Mouse (Mus musculus): ENCODE data around the gene Susd6. TPM values are rescaled to one million over a fixed set of nuclear protein-coding genes. Genes with fewer than 3 reads are reported as not detected.

Susd6 gene
- total and polyA plus RNA-seq, 3 experiments = 7.8 to 11.0 (median 8.7) TPM

DNA sequence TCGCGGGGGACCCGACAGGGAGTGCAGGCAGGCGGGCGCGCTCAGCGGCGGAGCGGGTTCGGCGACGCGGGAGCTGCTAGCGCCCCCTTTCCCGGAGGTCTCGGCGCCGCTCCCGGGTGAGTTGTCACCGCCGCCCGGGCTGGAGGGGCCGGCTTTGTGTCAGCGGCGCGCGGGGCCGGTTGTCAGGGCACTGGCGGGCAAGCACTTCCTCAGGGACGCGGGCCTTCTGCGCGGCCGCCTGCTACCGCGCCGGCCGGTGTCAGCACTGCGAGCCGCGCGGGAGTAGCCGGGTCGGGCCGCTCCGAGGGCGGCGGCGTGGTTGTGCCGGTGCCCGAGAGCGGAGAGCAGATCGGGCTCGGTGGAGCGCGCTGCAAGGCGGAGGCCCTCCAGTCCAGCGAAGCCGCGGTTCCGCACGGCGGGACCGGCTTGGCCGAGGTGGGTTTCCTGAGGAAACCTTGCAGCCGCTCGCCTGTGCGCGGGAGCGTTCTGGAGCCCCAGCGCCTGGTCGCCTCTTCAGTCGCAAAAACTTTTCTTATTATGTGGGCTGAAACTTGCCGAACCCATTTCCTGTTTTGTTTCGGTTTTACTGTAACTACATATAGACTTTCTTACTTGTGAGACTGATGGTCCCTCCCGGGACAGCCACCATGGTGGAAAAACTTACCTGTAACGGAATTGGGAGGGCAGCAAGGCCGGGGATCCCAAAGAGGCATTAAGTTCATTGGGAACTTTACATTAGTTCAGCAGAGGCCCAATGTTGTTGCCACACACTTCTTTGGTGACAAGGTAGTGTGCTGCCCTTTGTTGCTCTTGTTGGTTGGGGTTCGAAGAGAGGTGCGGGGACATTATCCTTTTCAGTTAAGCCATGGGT, 625 bp downstream of the Susd6 start (continued):
- TF ChIP-seq MXI1 (IDR thresholded peaks at IDR 0.05; ENCODE audit: low read depth, low read length) = peak; percentile 51; the same call in 1 of the 2 replicates
- TF ChIP-seq USF1 (IDR thresholded peaks at IDR 0.05; ENCODE audit: low read depth, low read length) = no peak
- TF ChIP-seq CHD2 (IDR thresholded peaks at IDR 0.05; ENCODE audit: low read length) = peak; percentile 48; the same call in 1 of the 2 replicates
- TF ChIP-seq ZMIZ1 (IDR thresholded peaks at IDR 0.05; ENCODE audit: low read depth, low read length) = no peak
- TF ChIP-seq POLR2A (IDR thresholded peaks at IDR 0.05; ENCODE audit: low read depth, low read length) = 0 out of 2 replicates have a peak, but pooled peaks have one; percentile 12
- no peak for TF ChIP-seq KAT2A (IDR thresholded peaks at IDR 0.05; ENCODE audit: insufficient replicate concordance, low read length)
- TF ChIP-seq ETS1 (conservative IDR thresholded peaks at IDR 0.05; ENCODE audit: low read depth, low read length) = peak; percentile 68
- TF ChIP-seq POLR2AphosphoS2 (IDR thresholded peaks at IDR 0.05; ENCODE audit: low read depth, low read length) = no peak
- no peak; the same call in 1 of the 2 replicates for TF ChIP-seq MAZ (IDR thresholded peaks at IDR 0.05; ENCODE audit: low read depth, low read length)
- TF ChIP-seq HCFC1 (IDR thresholded peaks at IDR 0.05; ENCODE audit: low read depth, low read length) = no peak
- TF ChIP-seq MAFK (IDR thresholded peaks at IDR 0.05; ENCODE audit: insufficient replicate concordance, low read length) = no peak
- no peak for TF ChIP-seq PAX5 (IDR thresholded peaks at IDR 0.05; ENCODE audit: low read length)
- TF ChIP-seq ELF1 (IDR thresholded peaks at IDR 0.05; ENCODE audit: low read depth, low read length) = no peak
- no peak for TF ChIP-seq MYC (IDR thresholded peaks at IDR 0.05; ENCODE audit: low read depth, low read length)
- TF ChIP-seq CTCF (conservative IDR thresholded peaks at IDR 0.05 in 1 of 2, IDR thresholded peaks at IDR 0.05 in 1 of 2; ENCODE audit: low read depth in 2 of 2, low read length in 2 of 2) = peak in 1 of 2 experiments; percentile 26; a peak in 1 of 4 replicates
- TF ChIP-seq RCOR1 (conservative IDR thresholded peaks at IDR 0.05; ENCODE audit: low read depth, low read length) = no peak
- no peak for TF ChIP-seq NRF1 (IDR thresholded peaks at IDR 0.05; ENCODE audit: low read depth, low read length)
- no peak; the same call in 1 of the 2 replicates for TF ChIP-seq JUND (conservative IDR thresholded peaks at IDR 0.05; ENCODE audit: low read depth, low read length)
- TF ChIP-seq RAD21 (IDR thresholded peaks at IDR 0.05; ENCODE audit: low read depth, low read length) = no peak

DNA sequence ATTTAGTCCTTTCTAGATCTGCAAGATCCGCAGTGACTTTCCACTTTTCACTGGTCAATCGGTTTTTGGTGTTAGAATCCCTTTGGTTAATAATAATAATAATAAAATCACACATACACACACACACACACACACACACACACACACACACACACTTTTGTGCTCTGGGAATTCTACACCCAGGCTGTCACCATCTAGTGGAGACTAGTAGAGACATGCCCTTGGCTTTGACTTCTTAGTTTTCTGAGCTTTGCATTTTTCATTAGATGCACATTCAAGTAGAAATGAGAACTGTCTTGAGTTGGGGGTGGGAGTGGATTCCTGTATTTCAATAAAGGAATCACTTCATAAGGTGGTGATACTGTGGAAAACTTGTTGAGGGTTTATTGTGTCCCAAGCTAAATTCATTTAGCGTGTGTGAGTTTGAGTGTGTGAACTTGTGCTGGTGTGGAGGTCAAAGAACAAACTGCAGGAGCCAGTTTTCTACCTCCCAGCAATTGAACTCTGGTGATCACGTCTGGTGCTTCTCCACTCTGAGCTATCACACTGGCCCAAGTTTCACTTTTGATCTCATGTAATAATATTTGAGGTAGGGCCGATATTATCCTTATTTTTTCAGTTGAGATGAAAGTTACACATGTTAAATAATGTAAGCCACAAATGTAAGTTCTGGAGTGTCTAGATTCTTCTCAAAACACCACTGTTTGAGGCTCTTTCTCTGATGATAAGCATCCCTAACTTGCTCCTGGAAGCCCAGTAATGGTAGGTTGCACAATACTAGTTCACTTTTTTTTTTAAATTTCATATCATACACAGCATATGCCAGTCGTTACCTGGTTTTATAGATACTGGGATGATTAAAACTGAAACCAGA, 1.5 kb downstream of the Susd6 start:
- Histone ChIP-seq H3K4me3 (replicated peaks in 1 of 3; ENCODE audit: low read depth in 2 of 3, low read length in 2 of 3, poor library complexity in 1 of 3) (peak overlapping the region; percentile 66 to 98 (median 89)), H3K79me2 (replicated peaks; ENCODE audit: control insufficient read depth, extremely low read depth, insufficient read depth, poor library complexity, severe bottlenecking) (peaks cover 17% of the 10 kb centered on the region), H3K36me3 (replicated peaks in 1 of 2; ENCODE audit: control insufficient read depth in 1 of 2, insufficient read depth in 1 of 2, low read length in 1 of 2) (peaks cover 0 to 4% of the 10 kb centered on the region in 2 experiments), H3K4me2 (ENCODE audit: insufficient read depth, low read depth, poor library complexity, severe bottlenecking) (peak overlapping the region; percentile 83), H3K9ac (ENCODE audit: insufficient read depth, low read depth) (peak overlapping the region; percentile 79), H3K4me1 (ENCODE audit: control insufficient read depth in 1 of 2, insufficient read depth in 2 of 2) (peaks cover 8 to 47% of the 10 kb centered on the region in 2 experiments), H3K27ac (ENCODE audit: insufficient read depth, low read depth) (peak overlapping the region; percentile 92), H3K27me3 (replicated peaks) (no peaks in the 10 kb centered on the region), H3K9me3 (replicated peaks; ENCODE audit: low read length) (no peaks in the 10 kb centered on the region)
- TF ChIP-seq NRF1 (IDR thresholded peaks at IDR 0.05; ENCODE audit: low read depth, low read length) = no peak
- no peak for TF ChIP-seq USF2 (conservative IDR thresholded peaks at IDR 0.05; ENCODE audit: low read depth, low read length)
- no peak for TF ChIP-seq ZNF384 (IDR thresholded peaks at IDR 0.05; ENCODE audit: low read depth, low read length)
- no peak for TF ChIP-seq RAD21 (IDR thresholded peaks at IDR 0.05; ENCODE audit: low read depth, low read length)
- TF ChIP-seq CHD2 (IDR thresholded peaks at IDR 0.05; ENCODE audit: low read length) = no peak
- TF ChIP-seq CTCF (conservative IDR thresholded peaks at IDR 0.05 in 1 of 2, IDR thresholded peaks at IDR 0.05 in 1 of 2; ENCODE audit: low read depth in 2 of 2, low read length in 2 of 2) = peak in 1 of 2 experiments; percentile 50; a peak in 2 of 4 replicates
- no peak for TF ChIP-seq USF1 (IDR thresholded peaks at IDR 0.05; ENCODE audit: low read depth, low read length)
- TF ChIP-seq IRF4 (IDR thresholded peaks at IDR 0.05; ENCODE audit: low read depth, low read length) = no peak
- TF ChIP-seq EP300 (IDR thresholded peaks at IDR 0.05; ENCODE audit: low read length) = no peak
- no peak for TF ChIP-seq KAT2A (IDR thresholded peaks at IDR 0.05; ENCODE audit: insufficient replicate concordance, low read length)
- no peak for TF ChIP-seq MXI1 (IDR thresholded peaks at IDR 0.05; ENCODE audit: low read depth, low read length)
- peak; percentile 24; the same call in 1 of the 2 replicates for TF ChIP-seq SMC3 (IDR thresholded peaks at IDR 0.05; ENCODE audit: low read depth, low read length)
- no peak for TF ChIP-seq POLR2AphosphoS2 (IDR thresholded peaks at IDR 0.05; ENCODE audit: low read depth, low read length)
- TF ChIP-seq TCF12 (IDR thresholded peaks at IDR 0.05; ENCODE audit: low read depth, low read length) = no peak
- TF ChIP-seq SIN3A (IDR thresholded peaks at IDR 0.05; ENCODE audit: low read length) = peak; percentile 12; the same call in 1 of the 2 replicates
- no peak for TF ChIP-seq E2F4 (IDR thresholded peaks at IDR 0.05; ENCODE audit: insufficient replicate concordance, low read depth, low read length)
- no peak for TF ChIP-seq POLR2A (IDR thresholded peaks at IDR 0.05; ENCODE audit: low read depth, low read length)
- no peak for TF ChIP-seq NELFE (IDR thresholded peaks at IDR 0.05; ENCODE audit: low read depth, low read length)
- dilution Hi-C loops (cut with MboI; ENCODE audit: extremely low pct_ligation_motif_present, extremely low pct_unique_long_range_greater_than_20kb, low sequenced_read_pairs) (no loop called here), in situ Hi-C loops (cut with MboI; ENCODE audit: low pct_ligation_motif_present, low pct_unique_long_range_greater_than_20kb, low sequenced_read_pairs) (no loop called here)
- DNase-seq (ENCODE audit: extremely low read depth) = peak; percentile 44

Measured in CH12.LX (cell line).